Mouse (Mus musculus): Measurements from ENCODE around the gene Syngr1. TPM values are rescaled to one million over a fixed set of nuclear protein-coding genes. Genes with fewer than 3 reads are reported as not detected.

Gene Syngr1
- total RNA-seq, 4 experiments from 2014 or later = 54.5 to 72.8 (median 61.1) TPM

Small RNAs within 50 kb of the gene (microRNA-seq; reads per million reads assigned to microRNA genes)
- gene Snord43 = 29.9 reads per million, percentile 30 among the genes with 10 or more reads in this experiment

Other genes with a start within 250 kb of the Syngr1 start
- 1 to 10 TPM; 1.4 to 2.4 (median 2.0) TPM for gene Apobec3, start 199.7 kb upstream of the Syngr1 start, total RNA-seq (2022)
- gene Cbx7, start 120.2 kb upstream of the Syngr1 start, total RNA-seq (2022) = 10 to 100 TPM; 19.1 to 26.4 (median 20.8) TPM
- 10 to 100 TPM in 3 of 4 experiments, 1 to 10 TPM in 1; 8.3 to 16.9 (median 12.9) TPM for gene Pdgfb, start 76.4 kb upstream of the Syngr1 start, total RNA-seq (2022)
- 10 to 100 TPM; 23.1 to 56.7 (median 39.7) TPM for gene Rpl3, start 534 bp downstream of the Syngr1 start, total RNA-seq (2022)
- 10 to 100 TPM; 11.5 to 13.6 (median 12.8) TPM for gene Tab1, start 41.8 kb downstream of the Syngr1 start, total RNA-seq (2022)
- gene Mgat3, start 82.4 kb downstream of the Syngr1 start, total RNA-seq (2022) = 1 to 10 TPM in 1 of 4 experiments, under 1 TPM in 3; 0.29 to 1.1 (median 0.75) TPM
- gene Mief1, start 142.7 kb downstream of the Syngr1 start, total RNA-seq (2022) = 10 to 100 TPM; 25.6 to 28.6 (median 26.4) TPM
- 10 to 100 TPM in 2 of 4 experiments, 1 to 10 TPM in 2; 3.3 to 22.6 (median 9.7) TPM for gene AC140267.1, start 144.5 kb downstream of the Syngr1 start, total RNA-seq (2022)
- 100 to 1,000 TPM; 130 to 146 (median 141) TPM for gene Atf4, start 163.8 kb downstream of the Syngr1 start, total RNA-seq (2022)
- gene Rps19bp1, start 173.0 kb downstream of the Syngr1 start, total RNA-seq (2022) = 10 to 100 TPM; 12.2 to 15.4 (median 12.8) TPM
- 1 to 10 TPM in 1 of 4 experiments, under 1 TPM in 3; 0.15 to 1.9 (median 0.38) TPM for gene Cacna1i, start 195.9 kb downstream of the Syngr1 start, total RNA-seq (2022)